Mouse (Mus musculus) liver, embryonic 14.5 days (tissue): ENCODE measurements around the gene Lrrc7.

Experiments
- CTCF ChIP-seq: IDR thresholded peaks from 2 replicates; pipeline ENCODE4 v1.5.1; 2016; ENCODE audit warnings: antibody characterized with exemption, low read depth, control low read depth
- EP300 ChIP-seq: IDR thresholded peaks from 2 replicates; pipeline ENCODE4 v1.6.1; 2016; ENCODE audit warnings: antibody characterized with exemption, low read depth

DNA sequence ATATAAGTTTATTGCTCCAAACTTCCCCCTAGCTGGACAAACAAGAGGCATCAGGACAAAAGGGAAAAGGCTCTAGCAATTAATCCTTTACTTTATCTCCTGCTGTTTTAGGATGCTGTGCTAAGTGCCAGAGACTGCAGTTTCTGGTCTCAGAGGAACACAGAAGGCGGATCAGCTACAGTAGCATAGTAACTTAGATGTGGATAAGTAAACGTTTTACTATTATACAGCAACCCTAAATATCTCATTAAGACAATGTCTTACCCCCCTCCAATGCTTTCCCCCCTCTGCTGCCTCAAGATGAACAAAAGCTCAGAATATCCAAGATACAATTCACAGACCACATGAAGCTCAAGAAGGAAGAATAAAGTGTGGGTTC lies 174.0 kb downstream of the Lrrc7 start:
- TF ChIP-seq CTCF, result no peak
- TF ChIP-seq EP300, result no peak
